Mouse (Mus musculus) limb, embryonic 14.5 days (tissue): Measurements from ENCODE around the gene Mfap4. TPM values are rescaled to one million over a fixed set of nuclear protein-coding genes. Genes with fewer than 3 reads are reported as not detected.
A peak's percentile ranks its signal among the peaks of the same experiment; 100 is the strongest.

Experiments used
- ATAC-seq: fragments of 200-750 bp; cut with Nextera tagmentation; 2 replicates; pipeline ENCODE4 v1.8.0; 2017; ENCODE audit warnings: low read depth, moderate number of reproducible peaks, moderate TSS enrichment; ENCODE audit not compliant: low FRiP score
- DNase-seq: peaks from one replicate; pipeline ENCODE4 v3.0.0-alpha.2; 2015; ENCODE audit warnings: low spot score
- H3K27ac ChIP-seq: fragments of 300-500 bp; sonication (generic); replicated peaks from 2 replicates; pipeline ENCODE4 v1.5.1; 2014; ENCODE audit warnings: low read depth, mild to moderate bottlenecking, low read length, moderate library complexity, mixed read lengths
- H3K27me3 ChIP-seq: fragments of 300-500 bp; sonication (generic); 2 replicates; pipeline ENCODE4 v1.6.1; 2014; ENCODE audit warnings: low read length, mixed read lengths; ENCODE audit not compliant: control insufficient read depth, insufficient read depth
- H3K36me3 ChIP-seq: fragments of 300-500 bp; sonication (generic); 2 replicates; pipeline ENCODE4 v1.6.1; 2014; ENCODE audit warnings: mild to moderate bottlenecking, low read length, moderate library complexity, mixed read lengths; ENCODE audit not compliant: control insufficient read depth, insufficient read depth
- H3K4me1 ChIP-seq: fragments of 300-500 bp; sonication (generic); 2 replicates; pipeline ENCODE4 v1.6.1; 2014; ENCODE audit warnings: antibody characterized with exemption, low read length, mixed read lengths; ENCODE audit not compliant: control insufficient read depth, insufficient read depth
- H3K4me2 ChIP-seq: fragments of 300-500 bp; sonication (generic); replicated peaks from 2 replicates; pipeline ENCODE4 v1.6.1; 2014; ENCODE audit warnings: low read depth, mild to moderate bottlenecking, low read length, moderate library complexity; ENCODE audit not compliant: severe bottlenecking
- H3K4me3 ChIP-seq: fragments of 300-500 bp; sonication (generic); replicated peaks from 2 replicates; pipeline ENCODE4 v1.5.1; 2014; ENCODE audit warnings: low read length
- H3K9ac ChIP-seq: fragments of 300-500 bp; sonication (generic); 2 replicates; pipeline ENCODE4 v1.6.1; 2014; ENCODE audit warnings: mild to moderate bottlenecking, low read depth, low read length, moderate library complexity; ENCODE audit not compliant: severe bottlenecking
- H3K9me3 ChIP-seq: fragments of 300-500 bp; sonication (generic); 2 replicates; pipeline ENCODE4 v1.6.1; 2016; ENCODE audit warnings: low read length; ENCODE audit not compliant: control insufficient read depth
- POLR2A ChIP-seq: fragments of 200-500 bp; IDR thresholded peaks from 2 replicates; pipeline ENCODE4 v1.8.0; 2012; ENCODE audit warnings: inconsistent platforms, mild to moderate bottlenecking, moderate library complexity, borderline replicate concordance; ENCODE audit not compliant: insufficient read depth, insufficient read length; ENCODE audit errors: extremely low read depth
- WGBS: fragments of 180-500 bp; shearing (Covaris S2); extraction: QIAGEN DNeasy Blood & Tissue Kit; methylation state at CpG from one replicate; pipeline ENCODE4 v1.1.7; 2014; 5-methylcytosine and 5-hydroxymethylcytosine counted together
- polyA plus RNA-seq, 2 experiments: library from polyadenylated mRNA; depleted of rRNA in 1 of 2; stranded (reverse) in 1 of 2; unstranded in 1 of 2; fragments of >200 nt; fragmentation: Nextera tagmentation in 1 of 2; extraction: Ambion mirVana in 1 of 2; gene quantifications; 2 replicates each; pipeline versions ENCODE4 v1.2.1 to v1.2.3; 2012 to 2014

Gene Mfap4
- polyA plus RNA-seq, 2 experiments = 474 to 749 TPM

DNA sequence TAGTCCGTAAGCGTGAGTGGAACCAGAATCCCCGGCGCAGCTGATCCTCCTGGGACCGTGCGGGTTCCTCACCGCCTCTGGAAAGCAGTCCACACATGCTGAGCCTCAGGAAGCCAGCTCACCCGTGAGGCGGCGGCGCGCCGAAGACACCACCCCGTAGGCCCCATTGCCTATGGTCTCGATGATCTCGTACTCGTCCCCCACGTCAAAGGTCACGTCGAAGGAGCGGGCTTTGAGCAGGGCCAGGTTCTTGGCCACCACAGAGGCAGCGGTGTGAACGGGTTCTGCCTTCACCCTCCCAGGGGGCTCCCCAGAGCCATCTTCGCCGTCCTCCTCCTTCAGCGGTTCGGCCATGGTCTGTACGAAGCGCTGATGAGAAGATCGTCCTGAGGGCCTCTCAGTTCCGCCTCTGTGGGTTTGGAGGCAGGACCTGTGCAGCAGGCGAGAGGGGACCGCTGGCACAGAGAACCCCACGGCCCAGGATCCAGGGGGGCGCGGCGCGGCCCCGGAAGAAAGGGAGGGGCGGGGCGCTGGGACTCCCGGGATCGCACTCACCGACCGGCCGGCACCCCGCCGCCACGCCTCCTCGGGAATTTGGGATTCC, 8.4 kb downstream of the Mfap4 start:
- DNase-seq (no peak), ATAC-seq (peak; percentile 29; the same call in 1 of the 2 replicates)
- no peak for TF ChIP-seq POLR2A
- WGBS = 1% methylated on average over 36 of the region's 50 CpGs
- Histone ChIP-seq H3K27me3 (no peaks in the 10 kb centered on the region), H3K27ac (peak overlapping the region; percentile 84), H3K9ac (peak overlapping the region; percentile 77), H3K36me3 (peaks cover 40% of the 10 kb centered on the region), H3K4me3 (peak overlapping the region; percentile 83), H3K4me2 (peak overlapping the region; percentile 80), H3K4me1 (peaks cover 12% of the 10 kb centered on the region), H3K9me3 (no peaks in the 10 kb centered on the region)

DNA sequence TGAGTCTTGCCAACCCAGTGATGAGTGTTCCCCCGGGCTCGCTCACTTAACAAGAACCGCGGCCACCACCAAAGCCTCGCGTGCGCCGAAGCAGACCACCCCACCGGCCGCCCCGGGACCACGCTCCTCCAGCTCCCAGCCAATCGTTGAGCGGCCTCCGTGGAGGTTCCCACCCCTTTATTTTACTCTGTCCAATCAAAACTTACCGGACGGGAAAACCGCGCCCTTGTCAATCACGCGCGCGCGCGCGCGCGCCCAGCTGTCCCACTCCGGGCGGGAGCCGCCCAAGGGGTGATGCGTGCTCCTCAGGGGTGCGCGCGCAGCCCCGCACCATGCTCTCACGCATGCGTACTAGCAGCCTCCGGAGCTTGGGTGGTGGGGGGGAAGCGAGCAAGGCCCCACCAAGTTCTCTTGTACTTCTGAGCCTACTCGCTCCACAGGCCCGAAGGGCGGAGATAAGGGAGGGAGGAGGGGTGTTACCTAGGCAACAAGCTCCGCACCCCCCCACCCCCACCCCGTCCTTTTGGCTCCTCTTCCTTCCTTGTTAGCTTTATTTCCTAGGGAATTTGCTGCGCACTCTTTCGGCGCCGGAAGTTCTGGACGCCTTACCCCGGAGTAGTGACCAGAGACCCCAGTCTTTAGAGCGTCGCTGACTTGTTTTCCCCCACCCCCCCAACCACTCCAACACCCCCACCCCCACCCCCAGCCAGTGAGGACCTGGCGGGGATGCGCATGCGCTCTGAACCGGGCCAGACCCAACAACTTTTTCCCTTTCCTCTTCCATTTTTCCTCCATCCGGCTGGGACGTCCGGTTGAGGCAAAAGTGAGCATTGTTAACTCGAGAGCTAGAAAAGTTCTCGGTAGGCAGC, 9.1 kb downstream of the Mfap4 start, which contains the start of gene Mapk7:
Gene Mapk7 (minus strand): TSS at position 278 of the 869 bp plus-strand sequence.
- Histone ChIP-seq H3K27me3 (no peaks in the 10 kb centered on the region), H3K4me2 (peak within 1 kb of the TSS; percentile 80), H3K9ac (peak within 1 kb of the TSS; percentile 77), H3K4me3 (peak within 1 kb of the TSS; percentile 83), H3K4me1 (peaks cover 12% of the 10 kb centered on the region), H3K9me3 (no peaks in the 10 kb centered on the region), H3K27ac (peak within 1 kb of the TSS; percentile 88), H3K36me3 (peaks cover 34% of the 10 kb centered on the region)
- ATAC-seq (peak; percentile 95), DNase-seq (peak; percentile 100)
- under 1% methylated on average over 60 of the region's 62 CpGs for WGBS
- TF ChIP-seq POLR2A = peak; percentile 45; the same call in 1 of the 2 replicates

DNA sequence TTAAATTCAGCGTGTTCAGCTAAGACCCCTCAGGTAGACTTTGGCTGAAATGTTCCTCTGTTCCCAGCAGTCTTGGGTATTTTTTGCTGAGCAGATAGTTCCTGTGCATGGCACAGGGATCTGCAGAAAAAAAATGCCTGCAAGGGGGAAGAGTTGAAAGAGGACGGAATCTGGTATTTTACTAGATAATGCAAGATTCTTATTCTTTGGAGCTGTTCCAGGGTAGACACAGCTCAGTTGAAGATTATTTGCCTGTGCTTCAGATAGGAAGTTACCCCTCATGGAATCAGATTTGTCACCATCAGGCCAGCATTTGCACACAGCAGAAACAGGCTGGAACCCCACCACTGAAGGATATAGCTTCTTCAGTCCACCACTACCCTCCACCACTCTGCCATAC, 10.3 kb downstream of the Mfap4 start:
- no peaks in the 10 kb centered on the region for H3K9me3 ChIP-seq
- no peaks in the 10 kb centered on the region for H3K27me3 ChIP-seq
- WGBS = 93% methylated on average over 2 of the region's 2 CpGs
- peaks cover 22% of the 10 kb centered on the region for H3K36me3 ChIP-seq
- ATAC-seq (no peak), DNase-seq (no peak)
- no peak for TF ChIP-seq POLR2A
- H3K4me2 ChIP-seq = no peak overlapping the region
- H3K4me1 ChIP-seq = peaks cover 12% of the 10 kb centered on the region
- no peak overlapping the region for H3K9ac ChIP-seq
- H3K4me3 ChIP-seq = no peak overlapping the region
- H3K27ac ChIP-seq = no peak overlapping the region

DNA sequence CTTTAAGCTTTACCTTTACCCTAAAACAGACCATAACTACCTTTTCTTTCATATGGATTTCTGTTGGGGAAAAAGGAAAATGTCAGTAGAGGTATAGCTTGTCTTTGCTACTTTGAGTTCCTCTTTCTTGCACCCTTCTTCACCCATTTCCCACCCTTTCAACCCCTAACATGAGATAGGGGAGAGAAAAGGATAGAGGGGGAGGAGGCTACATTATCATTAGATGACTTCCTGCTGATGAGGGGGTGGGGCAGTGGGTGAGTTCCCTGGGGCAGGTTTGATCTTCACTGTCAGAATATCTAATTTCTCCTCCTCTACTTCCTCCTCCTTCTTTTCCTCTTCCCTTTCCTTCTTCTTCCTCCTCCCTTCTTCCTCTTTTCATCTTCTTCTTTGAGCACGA, 12.3 kb downstream of the Mfap4 start:
- ATAC-seq (no peak), DNase-seq (no peak)
- no peak overlapping the region for H3K4me2 ChIP-seq
- 81% methylated on average over 1 of the region's 1 CpGs for WGBS
- H3K9ac ChIP-seq = no peak overlapping the region
- H3K27ac ChIP-seq = no peak overlapping the region
- H3K4me3 ChIP-seq = no peak overlapping the region
- H3K4me1 ChIP-seq = peaks cover 8% of the 10 kb centered on the region
- peaks cover 3% of the 10 kb centered on the region; the same call in 1 of the 2 replicates for H3K36me3 ChIP-seq
- no peaks in the 10 kb centered on the region for H3K9me3 ChIP-seq
- H3K27me3 ChIP-seq = no peaks in the 10 kb centered on the region
- no peak for TF ChIP-seq POLR2A

DNA sequence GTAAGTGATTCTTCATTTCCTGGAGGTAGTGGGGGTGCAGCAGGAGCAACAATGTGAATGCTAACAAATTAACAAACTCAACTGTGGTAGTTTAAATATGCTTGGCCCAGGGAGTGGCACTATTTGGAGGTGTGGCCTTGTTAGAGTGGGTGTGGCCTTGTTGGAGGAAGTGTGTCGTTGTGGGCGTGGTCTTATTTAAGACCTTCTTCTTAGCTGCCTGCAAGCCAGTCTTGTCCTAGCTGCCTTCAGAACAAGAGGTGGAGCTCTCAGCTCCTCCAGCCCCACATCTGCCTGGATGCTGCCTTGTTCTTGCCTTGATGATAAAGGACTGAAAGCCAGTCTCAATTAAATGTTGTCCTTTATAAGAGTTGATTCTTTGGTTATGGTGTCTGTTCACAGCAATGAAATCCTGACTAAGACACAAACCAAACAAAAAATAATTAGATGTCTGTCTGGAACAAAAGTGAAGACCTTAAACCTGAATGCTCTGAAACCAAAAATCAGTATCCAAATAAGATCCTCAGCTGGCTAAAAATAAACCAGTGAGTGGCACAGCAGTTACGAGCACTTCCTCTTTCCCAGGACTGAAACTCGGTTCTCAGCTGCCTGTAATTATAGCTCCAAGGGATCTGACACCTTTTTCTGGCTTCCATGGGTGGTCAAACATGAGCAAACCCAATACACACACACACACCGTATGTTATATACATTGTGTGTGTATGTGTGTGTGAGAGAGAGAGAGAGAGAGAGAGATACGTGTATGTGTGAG, 13.7 kb downstream of the Mfap4 start:
- WGBS = 54% methylated on average over 6 of the region's 6 CpGs
- no peak for DNase-seq
- Histone ChIP-seq H3K9ac (no peak overlapping the region), H3K36me3 (no peaks in the 10 kb centered on the region), H3K4me3 (no peak overlapping the region), H3K27ac (no peak overlapping the region), H3K27me3 (no peaks in the 10 kb centered on the region), H3K4me2 (no peak overlapping the region), H3K9me3 (no peaks in the 10 kb centered on the region), H3K4me1 (peaks cover 6% of the 10 kb centered on the region; the same call in 1 of the 2 replicates)
- ATAC-seq = no peak
- no peak for TF ChIP-seq POLR2A
